Mouse (Mus musculus) gonadal fat pad, adult 2 months (tissue): Measurements from ENCODE around the gene Prdm4. TPM values are rescaled to one million over a fixed set of nuclear protein-coding genes. Genes with fewer than 3 reads are reported as not detected.

ENCODE experiments used
- DNase-seq: peaks from one replicate; pipeline ENCODE4 v3.0.0-alpha.2; 2012; ENCODE audit warnings: low read depth
- polyA plus RNA-seq: library from polyadenylated mRNA; depleted of rRNA; stranded (reverse); fragments of >200 nt; gene quantifications from 2 replicates; pipeline ENCODE4 v1.2.3, GENCODE M21; 2012; rRNA removed

The Prdm4 gene
- polyA plus RNA-seq, result 38.1 and 43.1 TPM in 2 replicates

- peak; percentile 75 for DNase-seq
Measured at GRCm38 (mm10) chr10:85916498-85917309, at the start of gene Prdm4. Gene Prdm4 (minus strand): TSS chr10:85917142.

DNA sequence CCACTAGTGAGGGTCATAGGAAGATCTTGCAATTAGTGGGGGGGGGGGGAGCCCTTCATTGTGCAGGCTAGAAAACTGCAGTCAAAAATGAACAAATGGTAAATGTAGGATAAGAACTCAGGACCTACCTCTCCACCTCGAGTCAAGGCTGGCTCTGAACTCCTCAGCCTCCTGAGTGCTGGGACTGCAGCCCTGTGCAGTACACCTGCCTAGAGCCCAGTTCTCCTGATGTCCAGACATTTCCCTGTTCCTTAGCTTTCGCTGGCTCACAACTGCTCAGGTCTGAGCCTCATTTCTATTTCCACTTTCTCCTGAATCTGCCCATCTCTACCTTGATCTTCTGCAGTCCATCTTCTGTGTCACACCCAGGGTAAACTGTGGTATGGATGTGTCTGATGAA lies 49.5 kb upstream of the Prdm4 start:
- DNase-seq, result no peak

DNA sequence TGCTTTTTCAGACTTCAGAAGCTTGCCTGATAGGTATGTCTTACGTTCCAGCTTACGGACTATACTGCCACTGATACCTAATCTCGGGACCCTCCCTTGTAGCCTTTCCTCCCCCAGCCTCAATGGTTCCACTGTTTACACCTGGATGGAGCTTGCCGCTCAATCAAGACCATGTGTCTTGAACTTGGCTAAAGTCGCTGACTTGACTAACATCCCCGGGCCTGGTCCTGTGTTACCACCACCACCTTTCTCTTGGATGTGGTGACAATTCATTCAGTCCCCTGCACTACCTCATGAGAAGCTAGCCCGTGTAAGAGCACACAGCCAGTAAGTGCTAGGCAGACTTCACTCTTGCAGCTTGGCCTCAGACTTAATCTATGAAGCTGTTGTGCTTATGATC lies 47.4 kb upstream of the Prdm4 start:
- no peak for DNase-seq

GRCm38 (mm10) chr10:85962897-85963296 lies 46.0 kb upstream of the Prdm4 start:
- no peak for DNase-seq

GRCm38 (mm10) chr10:85957464-85957950 lies 40.6 kb upstream of the Prdm4 start, which contains the start of gene Rtcb:
Gene Rtcb (minus strand): TSS chr10:85957823.
- peak; percentile 57 for DNase-seq

GRCm38 (mm10) chr10:85956871-85957419 lies 40.0 kb upstream of the Prdm4 start:
- no peak for DNase-seq

GRCm38 (mm10) chr10:85954429-85954828 lies 37.5 kb upstream of the Prdm4 start:
- no peak for DNase-seq

DNA sequence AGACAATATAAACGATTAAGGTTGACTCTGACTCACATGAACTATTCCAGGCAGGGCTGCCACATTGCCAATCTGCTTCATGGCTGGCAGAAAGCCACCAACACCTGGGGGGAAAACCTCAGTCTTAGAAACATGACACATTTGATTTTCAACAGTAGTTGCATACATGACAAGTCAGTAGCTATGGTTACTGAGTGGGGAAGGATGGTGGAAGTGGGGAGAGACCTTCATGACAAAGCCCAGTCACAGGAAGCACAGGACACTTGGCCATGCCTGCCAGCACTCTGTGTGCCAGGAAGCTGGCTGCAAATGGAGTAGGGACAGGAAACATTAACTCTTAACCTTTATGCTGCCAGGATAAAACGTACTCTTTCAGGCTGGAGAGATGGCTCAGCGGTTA lies 36.5 kb upstream of the Prdm4 start:
- no peak for DNase-seq

DNA sequence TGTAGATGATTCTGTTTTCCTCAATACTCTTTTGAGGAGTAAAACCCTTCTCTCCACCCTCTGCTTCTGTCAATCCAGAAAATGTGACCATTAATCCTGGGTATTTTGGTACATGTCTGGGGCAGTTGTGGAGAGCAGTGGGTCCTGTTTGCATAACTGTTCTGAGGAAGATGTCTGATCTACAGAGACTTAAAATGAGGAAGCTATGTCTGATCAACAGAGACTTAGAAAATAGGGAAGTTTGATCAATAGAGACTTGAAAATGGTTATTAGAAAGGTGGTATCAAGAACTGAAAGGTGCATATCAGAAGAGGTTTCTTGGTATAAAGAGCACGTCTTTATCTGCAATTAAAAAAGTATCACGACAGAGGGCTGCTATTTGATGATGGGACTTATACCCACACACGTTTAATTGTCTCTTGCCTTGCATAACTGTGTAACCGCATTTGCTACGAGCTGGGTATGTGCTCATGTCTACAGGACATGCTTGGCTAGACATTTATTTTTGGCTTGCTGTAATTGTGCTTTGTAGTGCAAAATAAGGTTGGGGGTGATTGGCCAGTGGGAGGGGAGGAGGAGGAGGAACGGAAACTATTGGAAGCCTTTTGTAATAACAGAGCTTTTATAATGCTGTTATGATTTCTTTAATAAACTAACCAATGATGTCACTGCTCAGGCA lies 35.0 kb upstream of the Prdm4 start:
- no peak for DNase-seq

DNA sequence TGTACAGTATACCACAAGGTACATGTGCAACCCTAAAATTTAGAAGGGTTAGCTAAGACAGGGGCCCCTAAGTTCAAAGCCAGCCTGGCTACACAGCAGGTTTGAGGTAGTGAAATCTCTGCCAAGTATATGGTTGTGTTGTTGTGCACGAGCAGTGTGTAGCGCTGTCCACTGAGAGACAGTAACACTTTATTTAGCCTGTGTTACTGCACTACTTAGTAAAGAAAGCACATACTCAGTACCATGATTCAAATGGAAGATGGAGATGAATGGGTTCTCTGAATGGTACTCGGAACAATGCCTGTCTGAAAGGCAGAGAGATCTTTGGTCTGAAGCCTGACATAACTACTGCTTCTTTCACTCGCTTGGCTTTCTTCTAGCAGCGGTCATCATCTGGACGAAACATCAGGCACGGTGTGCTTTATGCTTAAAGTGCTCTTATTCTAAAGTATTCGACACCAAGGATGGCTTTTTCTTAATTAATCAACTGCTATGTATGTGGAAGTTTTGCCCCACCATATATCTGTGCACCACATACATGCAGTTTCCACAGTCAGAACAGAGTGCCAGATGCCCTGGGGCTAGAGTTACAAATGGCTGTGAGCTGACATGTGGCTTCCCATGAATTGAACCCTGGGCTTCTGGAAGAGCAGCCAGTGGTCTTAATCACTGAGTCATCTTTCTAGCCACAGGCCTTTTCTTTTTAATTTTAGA lies 31.7 kb upstream of the Prdm4 start:
- no peak for DNase-seq

DNA sequence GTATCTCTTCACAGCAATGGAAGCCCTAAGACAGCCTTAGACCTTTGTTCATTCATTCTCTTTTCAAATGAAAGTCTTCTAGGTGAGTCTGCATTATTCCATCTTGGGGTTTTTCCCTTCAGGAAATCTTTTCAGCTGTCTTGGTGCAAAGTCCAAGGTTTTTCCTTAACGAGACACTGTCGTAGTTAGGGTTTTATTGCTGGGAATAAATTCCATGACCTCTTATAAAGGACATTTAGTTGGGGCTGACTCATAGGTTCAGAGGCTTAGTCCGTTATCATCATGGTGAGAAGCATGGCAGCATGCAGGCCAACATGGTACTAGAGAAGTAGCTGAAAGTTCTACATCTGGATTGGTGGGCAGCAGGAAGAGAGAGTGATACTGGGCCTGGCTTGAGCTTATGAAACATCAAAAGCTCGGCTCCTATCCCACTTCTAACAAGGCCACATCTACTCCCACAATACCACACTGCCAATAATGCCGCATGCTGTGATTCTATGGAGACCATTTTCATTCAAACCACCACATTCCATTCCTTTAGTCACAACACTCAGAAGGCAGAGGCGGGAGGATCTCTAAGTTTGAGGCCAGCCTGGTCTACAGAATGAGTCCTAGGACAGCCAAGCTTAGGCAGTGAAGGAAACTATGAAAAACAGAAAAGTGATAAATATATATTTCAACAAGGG lies 19.5 kb upstream of the Prdm4 start:
- DNase-seq, result no peak

DNA sequence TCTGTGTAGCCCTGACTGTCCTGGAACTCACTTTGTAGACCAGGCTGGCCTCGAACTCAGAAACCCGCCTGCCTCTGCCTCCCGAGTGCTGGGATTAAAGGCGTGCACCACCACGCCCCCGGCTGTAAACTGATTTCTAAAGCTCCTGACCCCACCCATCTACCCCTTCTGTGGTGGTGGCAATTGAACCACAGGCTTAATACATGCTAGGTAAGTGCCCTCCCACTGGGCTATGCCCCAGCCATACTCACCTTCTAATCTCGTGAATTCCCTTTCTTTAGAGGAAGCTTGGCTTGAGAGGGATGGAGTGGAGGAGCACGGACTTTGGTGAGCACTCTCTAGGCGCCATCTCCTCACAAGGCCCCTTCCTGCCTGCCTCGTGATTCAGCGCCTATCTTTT lies 13.0 kb upstream of the Prdm4 start:
- DNase-seq, result no peak

- no peak for DNase-seq
Measured at GRCm38 (mm10) chr10:85929208-85929591, 12.3 kb upstream of the Prdm4 start.

DNA sequence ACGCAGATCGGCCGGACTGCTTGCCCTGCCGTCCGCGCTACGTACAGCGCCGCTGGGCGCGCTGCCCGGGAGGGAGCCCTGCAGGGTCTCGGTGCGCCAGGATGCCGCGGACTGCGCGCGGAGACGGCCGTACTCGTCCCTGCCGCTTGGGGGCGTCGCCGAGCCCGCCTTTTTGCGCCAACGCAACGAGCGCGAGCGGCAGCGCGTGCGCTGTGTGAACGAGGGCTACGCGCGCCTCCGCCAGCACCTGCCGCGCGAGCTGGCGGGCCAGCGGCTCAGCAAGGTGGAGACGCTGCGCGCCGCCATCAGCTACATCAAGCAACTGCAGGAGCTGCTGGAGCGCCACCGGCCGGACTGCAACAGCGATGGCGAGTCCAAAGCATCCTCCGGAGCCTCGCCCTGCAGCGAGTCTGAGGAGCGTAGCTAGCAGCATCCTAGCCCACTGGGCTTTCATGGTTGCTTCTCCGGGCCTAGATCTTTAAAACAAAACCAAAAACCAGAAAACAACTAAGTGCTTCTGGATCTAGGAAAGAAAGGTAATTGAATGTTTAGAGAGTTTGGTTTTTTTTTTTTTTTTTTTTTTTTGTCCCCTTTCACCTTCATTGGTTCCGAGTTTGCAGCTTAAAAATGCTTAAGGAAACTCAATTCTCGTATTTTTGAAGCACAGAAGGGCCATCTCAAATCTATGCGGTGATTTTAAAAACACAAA lies 11.7 kb upstream of the Prdm4 start:
- DNase-seq, result no peak

DNA sequence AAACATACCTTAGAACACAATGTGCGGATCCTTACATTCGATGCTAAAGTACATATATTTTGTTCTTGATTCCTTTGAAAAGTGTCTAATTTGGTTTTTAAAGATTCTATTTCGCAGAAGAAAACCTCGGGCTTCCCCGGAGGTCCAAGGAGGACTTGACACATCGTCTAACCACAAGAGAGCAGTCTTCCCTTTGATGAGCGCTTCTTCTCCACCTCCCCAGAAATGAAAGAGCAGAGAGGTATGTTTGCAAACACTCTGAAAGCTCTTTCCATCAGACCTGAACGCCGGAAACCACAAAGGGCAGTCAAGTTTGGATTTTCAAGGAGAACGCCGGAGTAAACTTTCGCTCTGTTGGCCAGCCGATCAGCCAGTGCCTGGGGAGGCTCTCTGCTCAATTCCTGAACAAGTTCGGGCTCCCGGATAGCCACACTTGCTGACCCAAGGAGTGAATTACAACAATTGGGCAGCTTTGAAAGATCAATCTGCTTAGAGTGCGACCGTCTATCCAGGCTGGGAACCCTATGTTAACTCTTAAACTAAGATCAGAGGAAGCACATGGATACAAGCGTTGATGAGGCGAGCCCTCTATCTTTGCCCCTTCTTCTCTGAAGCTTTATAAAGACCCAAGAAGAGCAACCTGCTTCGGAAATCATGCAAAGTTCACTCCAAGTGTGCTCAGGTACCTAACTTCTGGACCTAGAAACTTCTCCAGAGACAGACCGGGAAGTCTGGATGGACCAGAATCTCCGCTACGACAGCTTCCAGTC lies 10.9 kb upstream of the Prdm4 start, which contains the start of gene Ascl4:
Gene Ascl4, plus strand, starts transcription at position 6 of the 770 bp plus-strand sequence.
- DNase-seq, result no peak

GRCm38 (mm10) chr10:85879886-85880486 lies 37.0 kb downstream of the Prdm4 start:
- no peak for DNase-seq

DNA sequence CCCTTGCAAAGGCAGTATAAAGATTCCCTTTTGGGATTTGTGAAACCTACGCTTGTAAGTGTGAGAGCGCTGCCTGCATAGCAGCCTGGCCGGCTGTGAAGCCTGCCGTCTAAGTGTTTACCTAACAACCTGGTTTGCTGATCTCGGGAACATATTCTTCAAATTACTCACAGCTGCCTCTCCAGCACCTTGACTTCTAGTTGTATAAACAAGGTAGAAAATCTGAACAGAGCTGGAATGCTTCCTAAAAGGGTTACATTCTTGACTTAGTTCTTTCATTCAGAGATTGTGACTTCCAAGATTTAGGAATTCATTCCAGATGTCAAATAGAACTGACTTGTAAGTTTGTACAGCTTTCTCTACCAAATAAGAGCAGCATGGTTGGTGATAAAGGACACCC lies 41.1 kb downstream of the Prdm4 start:
- DNase-seq, result no peak

DNA sequence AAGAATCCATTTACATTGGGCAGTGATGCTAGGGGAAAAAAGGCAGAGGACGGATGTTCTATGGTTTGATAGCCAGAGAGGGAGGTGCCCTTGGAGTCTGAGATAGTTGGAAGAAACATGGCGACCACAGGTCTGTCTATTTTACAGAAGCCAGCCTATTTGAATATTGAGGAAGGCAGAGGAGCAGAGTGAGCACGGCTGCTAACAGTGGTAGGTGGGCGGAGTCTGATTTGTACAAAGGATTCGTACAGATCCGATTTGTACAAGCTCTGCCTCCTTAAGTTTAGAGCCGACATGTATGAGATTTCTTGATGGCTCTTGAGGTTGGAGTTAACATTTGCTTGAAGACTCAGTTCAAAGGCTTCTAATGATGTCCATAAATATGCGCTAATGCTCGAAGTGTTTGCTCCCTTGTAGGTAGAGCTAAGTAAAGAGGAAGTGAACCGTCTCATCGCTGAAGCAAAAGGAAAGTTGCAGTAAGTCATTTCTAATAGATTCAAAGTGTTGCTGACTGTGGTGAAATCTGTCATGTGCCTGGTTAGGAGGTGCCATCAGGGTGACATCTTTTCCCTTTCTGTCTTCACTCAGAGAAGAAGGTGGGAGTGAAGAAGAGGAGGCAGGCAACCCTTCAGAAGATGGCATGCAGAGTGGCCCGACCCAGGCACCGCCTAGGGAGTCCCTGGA lies 42.9 kb downstream of the Prdm4 start:
- DNase-seq, result no peak

DNA sequence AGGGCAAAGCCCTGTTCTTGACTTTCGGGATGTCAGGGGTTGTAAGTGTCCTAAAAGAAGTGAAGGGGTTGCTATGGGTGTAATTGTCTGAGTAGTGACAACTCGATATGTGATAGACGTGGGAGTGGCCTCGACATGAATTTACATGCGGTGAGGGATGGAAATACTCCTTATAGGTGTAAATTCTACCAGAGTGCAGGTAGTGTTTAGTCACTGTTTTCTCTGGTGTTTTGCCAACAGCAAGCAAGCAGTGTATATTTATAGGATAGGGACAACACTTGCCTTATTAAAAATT lies 44.5 kb downstream of the Prdm4 start:
- DNase-seq, result peak; percentile 8
